Mouse (Mus musculus): Measurements from ENCODE around the gene Mrpl51.

DNA sequence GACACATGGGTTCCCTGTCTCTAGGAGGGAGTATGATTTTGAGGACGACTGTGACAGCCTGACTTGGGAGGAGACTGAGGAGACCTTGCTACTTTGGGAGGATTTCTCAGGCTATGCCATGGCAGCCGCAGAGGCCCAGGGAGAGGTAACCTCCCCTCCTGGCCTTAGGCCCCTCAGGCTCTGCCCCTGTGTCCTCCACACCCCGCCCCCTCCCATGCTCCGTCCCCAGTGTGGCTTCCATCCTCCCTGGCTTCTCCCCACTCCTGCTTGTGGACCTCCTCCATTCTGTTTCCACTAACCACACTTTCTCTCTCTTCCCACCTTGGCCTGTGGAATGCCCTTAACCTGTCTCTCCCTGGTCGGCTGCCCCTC, 38.6 kb upstream of the Mrpl51 start:
- TF ChIP-seq CTCF (IDR thresholded peaks at IDR 0.05; ENCODE audit: low read depth, low read length): no peak
- TF ChIP-seq POLR2A (IDR thresholded peaks at IDR 0.05; ENCODE audit: extremely low read depth, insufficient read depth, low read length): no peak

Measured in liver, adult 2 months (tissue).